Mouse (Mus musculus) embryo, embryonic 11.5 days (tissue): ENCODE results near the gene Hipk2.

Source experiments
- DNase-seq: peaks from one replicate; pipeline ENCODE4 v3.0.0-alpha.2; 2012; ENCODE audit warnings: low read depth, low spot score

Hipk2 gene

GRCm38 (mm10) chr6:38867291-38867690, 8.7 kb downstream of the Hipk2 start:
- DNase-seq: no peak

- no peak for DNase-seq
These were observed 9.2 kb downstream of the Hipk2 start for GRCm38 (mm10) chr6:38866761-38867160.

GRCm38 (mm10) chr6:38866357-38866756, 9.6 kb downstream of the Hipk2 start:
- DNase-seq: no peak

GRCm38 (mm10) chr6:38865805-38866204, 10.2 kb downstream of the Hipk2 start:
- no peak for DNase-seq

GRCm38 (mm10) chr6:38863595-38863994, 12.4 kb downstream of the Hipk2 start:
- no peak for DNase-seq

- DNase-seq: no peak
These were observed 15.7 kb downstream of the Hipk2 start for GRCm38 (mm10) chr6:38860301-38860700.

- DNase-seq: no peak
These were observed 16.1 kb downstream of the Hipk2 start for GRCm38 (mm10) chr6:38859819-38860218.

GRCm38 (mm10) chr6:38853561-38853992, 22.4 kb downstream of the Hipk2 start:
- no peak for DNase-seq

GRCm38 (mm10) chr6:38851740-38852139, 24.2 kb downstream of the Hipk2 start:
- DNase-seq: no peak

- DNase-seq: no peak
These were observed 25.2 kb downstream of the Hipk2 start for GRCm38 (mm10) chr6:38850715-38851259.

- no peak for DNase-seq
These were observed 27.7 kb downstream of the Hipk2 start for GRCm38 (mm10) chr6:38847958-38848910.

- DNase-seq: no peak
These were observed 28.5 kb downstream of the Hipk2 start for GRCm38 (mm10) chr6:38847447-38847846.

GRCm38 (mm10) chr6:38846330-38847195, 29.4 kb downstream of the Hipk2 start:
- DNase-seq: no peak

- DNase-seq: no peak
These were observed 30.1 kb downstream of the Hipk2 start for GRCm38 (mm10) chr6:38845876-38846275.

GRCm38 (mm10) chr6:38845117-38845516, 30.8 kb downstream of the Hipk2 start:
- no peak for DNase-seq

GRCm38 (mm10) chr6:38841551-38841950, 34.4 kb downstream of the Hipk2 start:
- DNase-seq: no peak

GRCm38 (mm10) chr6:38840780-38841179, 35.2 kb downstream of the Hipk2 start:
- DNase-seq: no peak

- DNase-seq: no peak
These were observed 35.6 kb downstream of the Hipk2 start for GRCm38 (mm10) chr6:38840380-38840779.

- no peak for DNase-seq
These were observed 36.1 kb downstream of the Hipk2 start for GRCm38 (mm10) chr6:38839891-38840290.

- no peak for DNase-seq
These were observed 37.9 kb downstream of the Hipk2 start for GRCm38 (mm10) chr6:38838061-38838460.

GRCm38 (mm10) chr6:38835217-38835616, 40.7 kb downstream of the Hipk2 start:
- no peak for DNase-seq

GRCm38 (mm10) chr6:38834727-38835126, 41.2 kb downstream of the Hipk2 start:
- DNase-seq: no peak
